Mouse (Mus musculus) small intestine, adult 2 months (tissue): ENCODE results near the gene Mlana. TPM values are rescaled to one million over a fixed set of nuclear protein-coding genes. Genes with fewer than 3 reads are reported as not detected.
A peak's percentile ranks its signal among the peaks of the same experiment; 100 is the strongest.

Source experiments
- H3K27ac ChIP-seq: fragments of 200-500 bp; 2 replicates; pipeline ENCODE4 v1.5.1; 2012; ENCODE audit warnings: low read depth, low read length, control low read depth, inconsistent platforms; ENCODE audit not compliant: insufficient read depth
- H3K27me3 ChIP-seq: fragments of 200-500 bp; 2 replicates; pipeline ENCODE4 v1.6.1; 2012; ENCODE audit warnings: mild to moderate bottlenecking, moderate library complexity, low read length, inconsistent platforms; ENCODE audit not compliant: control insufficient read depth, insufficient read depth
- H3K36me3 ChIP-seq: fragments of 200-500 bp; 2 replicates; pipeline ENCODE4 v1.6.1; 2012; ENCODE audit warnings: mild to moderate bottlenecking, low read length, control low read depth, inconsistent platforms; ENCODE audit not compliant: control insufficient read depth, insufficient read depth
- H3K4me1 ChIP-seq: fragments of 200-500 bp; 2 replicates; pipeline ENCODE4 v1.6.1; 2012; ENCODE audit warnings: low read length, inconsistent platforms, mixed read lengths; ENCODE audit not compliant: control insufficient read depth, insufficient read depth, insufficient read length
- H3K4me3 ChIP-seq: fragments of 200-500 bp; 2 replicates; pipeline ENCODE4 v1.5.1; 2012; ENCODE audit warnings: low read depth, mild to moderate bottlenecking, control low read depth, inconsistent platforms, low read length, moderate library complexity
- CTCF ChIP-seq: fragments of 200-500 bp; IDR thresholded peaks from 2 replicates; pipeline ENCODE4 v1.5.1; 2012; ENCODE audit warnings: low read depth, mild to moderate bottlenecking, control low read depth, inconsistent platforms, low read length, moderate library complexity, mixed read lengths; ENCODE audit not compliant: insufficient replicate concordance, insufficient read length; ENCODE audit errors: extremely low read depth
- POLR2A ChIP-seq: fragments of 200-500 bp; IDR thresholded peaks from 2 replicates; pipeline ENCODE4 v1.6.1; 2012; ENCODE audit warnings: low read depth, mild to moderate bottlenecking, control low read depth, inconsistent platforms, low read length, moderate library complexity
- WGBS: fragments of 180-500 bp; shearing (Covaris S2); methylation state at CpG from one replicate; pipeline ENCODE4 v1.1.7; 2018; 5-methylcytosine and 5-hydroxymethylcytosine counted together
- polyA plus RNA-seq: library from polyadenylated mRNA; depleted of rRNA; stranded (reverse); fragments of >200 nt; gene quantifications from 2 replicates; pipeline ENCODE4 v1.2.3, GENCODE M21; 2012; rRNA removed

Gene Mlana
- not detected in 2 replicates for polyA plus RNA-seq

DNA sequence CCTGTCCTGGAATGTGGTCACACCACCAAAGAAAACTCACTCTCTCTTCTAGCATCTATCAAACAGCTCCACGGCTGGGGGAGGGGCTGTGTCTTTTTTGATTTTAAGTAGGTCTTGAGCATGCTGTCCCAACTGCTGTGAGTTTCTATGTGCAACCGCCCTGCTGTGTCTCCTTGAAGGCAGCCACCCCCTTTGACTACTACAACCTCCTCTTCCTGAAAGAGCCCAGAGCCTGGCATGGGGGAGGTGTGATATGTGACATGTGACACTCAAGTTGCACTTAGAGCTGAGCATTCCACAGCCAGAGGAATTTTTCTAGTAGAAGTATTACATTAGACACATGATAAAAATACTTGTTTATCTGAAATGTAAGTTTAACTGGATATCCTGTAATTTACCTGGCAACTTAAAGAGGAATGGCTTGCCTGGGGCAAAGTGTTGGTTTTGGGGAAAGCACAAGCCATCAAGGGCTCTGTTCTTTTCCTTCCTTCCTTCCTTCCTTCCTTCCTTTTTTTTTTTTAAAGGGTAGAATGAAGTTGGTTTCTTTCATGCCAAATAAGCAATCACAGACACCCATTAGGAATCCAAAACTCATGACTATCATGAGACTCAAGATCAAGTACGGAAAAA lies at the start of gene Mlana:
Gene Mlana (plus strand): TSS at position 580 of the 630 bp plus-strand sequence.
- H3K36me3 ChIP-seq: no peaks in the 10 kb centered on the region
- TF ChIP-seq CTCF (no peak), POLR2A (no peak)
- no peak within 1 kb of the TSS for H3K4me3 ChIP-seq
- H3K27me3 ChIP-seq: no peaks in the 10 kb centered on the region
- 70% methylated on average over 3 of the region's 3 CpGs for WGBS
- H3K27ac ChIP-seq: peak within 1 kb of the TSS; percentile 40; the same call in 1 of the 2 replicates
- H3K4me1 ChIP-seq: peaks cover 12% of the 10 kb centered on the region; the same call in 1 of the 2 replicates

DNA sequence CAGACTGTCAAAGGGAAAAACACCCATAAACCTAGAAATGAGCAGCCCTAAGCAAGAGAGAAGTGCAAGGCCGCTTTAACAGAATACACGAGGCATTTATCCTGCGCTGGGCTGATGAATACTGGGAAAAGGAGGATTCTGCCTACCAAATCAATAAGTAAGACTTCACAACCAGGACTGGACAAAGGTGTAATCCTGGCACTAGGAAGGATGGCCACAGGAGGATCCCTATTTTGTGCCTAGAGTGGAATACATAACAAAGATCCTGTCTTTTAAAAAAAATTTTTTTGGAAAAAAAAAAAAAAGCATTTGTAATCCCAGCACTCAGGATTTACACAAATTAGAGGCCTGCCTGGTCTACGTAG lies 49.1 kb upstream of the Mlana start:
- no peak for TF ChIP-seq CTCF
- TF ChIP-seq POLR2A: no peak
- H3K4me1 ChIP-seq: peaks cover 2% of the 10 kb centered on the region; the same call in 1 of the 2 replicates
- no peak overlapping the region for H3K27ac ChIP-seq
- no peak overlapping the region for H3K4me3 ChIP-seq
- H3K27me3 ChIP-seq: no peaks in the 10 kb centered on the region
- H3K36me3 ChIP-seq: peaks cover 2% of the 10 kb centered on the region; the same call in 1 of the 2 replicates
- 28% methylated on average over 4 of the region's 4 CpGs for WGBS

DNA sequence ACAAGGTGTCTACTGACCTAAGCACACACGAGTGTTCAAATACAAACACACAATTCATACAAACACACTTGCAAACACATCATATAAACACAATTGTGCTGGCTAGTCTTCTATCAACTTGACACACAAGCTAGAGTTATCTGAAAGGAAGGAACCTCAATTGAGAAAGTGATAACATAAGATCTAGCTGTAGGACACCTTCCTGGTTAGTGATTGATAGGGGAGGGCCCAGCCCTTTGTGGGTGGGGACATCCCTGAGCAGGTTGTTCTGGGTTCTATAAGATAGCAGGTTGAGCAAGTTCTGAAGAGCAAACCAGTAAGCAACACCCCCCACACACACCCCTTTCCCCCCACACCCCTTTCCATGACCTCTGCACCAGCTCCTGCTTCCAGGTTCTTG lies 47.9 kb upstream of the Mlana start:
- Histone ChIP-seq H3K36me3 (peaks cover 2% of the 10 kb centered on the region; the same call in 1 of the 2 replicates), H3K27ac (no peak overlapping the region), H3K27me3 (no peaks in the 10 kb centered on the region), H3K4me1 (peaks cover 2% of the 10 kb centered on the region; the same call in 1 of the 2 replicates), H3K4me3 (no peak overlapping the region)
- WGBS: 53% methylated on average over 1 of the region's 1 CpGs
- TF ChIP-seq CTCF (no peak), POLR2A (no peak)

DNA sequence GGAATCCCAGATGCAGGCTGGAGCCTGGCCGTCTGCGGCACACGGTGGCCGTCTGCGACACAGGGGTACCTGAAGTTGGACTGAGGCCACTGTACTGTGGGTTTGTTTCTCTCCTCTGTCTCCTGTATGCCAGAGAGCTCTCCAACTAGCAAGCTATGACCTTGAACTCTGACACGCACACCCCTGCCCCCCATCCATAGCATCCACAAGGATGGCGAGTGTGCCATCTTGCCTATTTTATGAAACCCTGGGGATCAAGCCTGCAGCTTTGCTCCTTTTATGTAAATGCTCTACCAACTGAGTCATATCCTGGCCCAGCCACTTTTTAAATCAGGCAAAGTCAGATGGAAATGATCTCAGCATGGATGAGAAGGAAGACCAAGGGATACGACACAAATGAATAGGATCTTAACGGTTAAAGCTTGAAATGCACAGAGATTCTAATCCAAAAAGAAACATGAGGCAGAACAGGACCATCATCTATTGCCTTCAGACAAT lies 43.8 kb upstream of the Mlana start:
- Histone ChIP-seq H3K36me3 (no peaks in the 10 kb centered on the region), H3K4me3 (no peak overlapping the region), H3K4me1 (peaks cover 2% of the 10 kb centered on the region; the same call in 1 of the 2 replicates), H3K27me3 (no peaks in the 10 kb centered on the region), H3K27ac (no peak overlapping the region)
- TF ChIP-seq CTCF: no peak
- TF ChIP-seq POLR2A: no peak
- 93% methylated on average over 9 of the region's 9 CpGs for WGBS

DNA sequence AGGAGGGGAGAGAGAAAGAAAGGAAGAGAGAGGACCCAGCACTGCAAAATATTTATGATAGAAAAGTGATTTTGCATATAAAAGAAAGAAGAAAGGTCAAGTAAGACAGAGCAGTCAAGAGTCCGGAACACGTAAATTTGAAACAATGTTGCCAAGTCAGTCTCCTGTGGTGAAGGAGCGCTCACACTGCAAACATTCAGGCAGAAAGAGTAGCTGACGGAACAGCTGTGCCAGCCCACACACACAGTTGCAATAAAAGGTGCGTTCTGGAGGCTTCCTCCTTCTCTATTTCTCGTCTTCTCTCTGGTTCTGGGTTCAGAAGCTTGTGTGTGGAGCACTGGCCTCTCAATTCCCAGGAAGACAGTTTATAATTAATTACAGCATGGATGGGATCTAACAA lies 42.5 kb upstream of the Mlana start:
- Histone ChIP-seq H3K27ac (no peak overlapping the region), H3K4me3 (no peak overlapping the region), H3K36me3 (no peaks in the 10 kb centered on the region), H3K27me3 (no peaks in the 10 kb centered on the region), H3K4me1 (no peaks in the 10 kb centered on the region)
- WGBS: 67% methylated on average over 6 of the region's 6 CpGs
- TF ChIP-seq POLR2A (no peak), CTCF (no peak)

DNA sequence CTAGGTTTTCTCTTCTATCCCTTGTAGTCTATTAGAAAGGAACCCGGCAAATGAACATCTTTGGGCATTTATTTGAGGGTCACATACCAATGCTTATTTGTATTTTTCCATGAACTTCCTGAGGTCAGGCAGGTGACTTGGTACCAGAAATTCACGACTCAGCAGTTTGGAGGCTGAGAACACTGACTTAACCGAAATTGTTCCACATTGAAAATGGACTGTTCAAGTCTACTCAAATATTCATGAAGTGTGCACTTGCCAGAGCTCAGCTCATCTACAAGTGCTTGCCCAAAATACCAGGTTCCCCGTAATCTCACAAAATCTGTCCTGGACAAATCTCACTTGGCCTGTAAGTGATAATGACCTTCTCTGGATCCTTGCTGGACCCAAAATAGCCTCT lies 41.6 kb upstream of the Mlana start:
- no peak overlapping the region for H3K4me3 ChIP-seq
- TF ChIP-seq POLR2A (no peak), CTCF (no peak)
- H3K4me1 ChIP-seq: no peaks in the 10 kb centered on the region
- 83% methylated on average over 4 of the region's 4 CpGs for WGBS
- H3K27me3 ChIP-seq: no peaks in the 10 kb centered on the region
- no peak overlapping the region for H3K27ac ChIP-seq
- H3K36me3 ChIP-seq: no peaks in the 10 kb centered on the region

DNA sequence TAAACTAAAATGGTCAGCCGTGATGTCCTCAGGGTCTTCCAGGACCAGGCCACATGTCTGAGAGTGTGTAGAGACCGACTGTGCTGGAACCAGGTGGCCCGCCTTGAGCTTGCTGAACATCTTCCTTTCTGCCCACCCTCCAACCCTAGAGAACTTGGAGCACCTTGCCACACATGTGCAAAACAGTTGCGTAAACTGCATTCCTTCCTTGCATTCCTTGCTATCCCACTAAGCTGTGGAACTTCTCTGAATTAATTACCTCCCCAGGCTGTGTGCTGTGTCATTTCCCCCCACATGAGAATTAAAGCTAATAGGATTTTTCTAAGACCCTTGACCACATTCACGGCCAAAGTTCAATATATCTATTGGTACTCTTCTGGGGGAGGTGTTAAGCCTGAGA lies 41.0 kb upstream of the Mlana start:
- Histone ChIP-seq H3K4me3 (no peak overlapping the region), H3K4me1 (peaks cover 6% of the 10 kb centered on the region; the same call in 1 of the 2 replicates), H3K27ac (no peak overlapping the region), H3K36me3 (no peaks in the 10 kb centered on the region), H3K27me3 (no peaks in the 10 kb centered on the region)
- TF ChIP-seq CTCF (no peak), POLR2A (no peak)
- WGBS: 76% methylated on average over 5 of the region's 5 CpGs
